Mouse (Mus musculus) bone marrow macrophage, adult 2 months (primary cell): Measurements from ENCODE around the gene Cox8b. TPM values are rescaled to one million over a fixed set of nuclear protein-coding genes. Genes with fewer than 3 reads are reported as not detected.

Source experiments
- H3K27ac ChIP-seq: 2 replicates; pipeline ENCODE4 v1.5.1; 2012; ENCODE audit warnings: low read depth, low read length; ENCODE audit not compliant: insufficient read depth
- H3K4me1 ChIP-seq: 2 replicates; pipeline ENCODE4 v1.6.1; 2012; ENCODE audit warnings: low read length; ENCODE audit not compliant: control insufficient read depth, insufficient read depth
- H3K4me3 ChIP-seq: 2 replicates; pipeline ENCODE4 v1.5.1; 2012; ENCODE audit warnings: mild to moderate bottlenecking, low read length, moderate library complexity; ENCODE audit not compliant: insufficient read depth
- CTCF ChIP-seq: IDR thresholded peaks from 2 replicates; pipeline ENCODE4 v1.5.1; 2012; ENCODE audit warnings: low read depth, mild to moderate bottlenecking, low read length, moderate library complexity
- POLR2A ChIP-seq: IDR thresholded peaks from 2 replicates; pipeline ENCODE4 v1.6.1; 2012; ENCODE audit warnings: mild to moderate bottlenecking, low read depth, low read length, borderline replicate concordance
- polyA plus RNA-seq: library from polyadenylated mRNA; stranded (reverse); fragments of >200 nt; gene quantifications from 2 replicates; pipeline ENCODE4 v1.2.4, GENCODE M21; 2012; ENCODE audit not compliant: missing spikeins, insufficient read depth, insufficient read length

The Cox8b gene
- polyA plus RNA-seq, 1 experiment = 2.2 TPM

DNA sequence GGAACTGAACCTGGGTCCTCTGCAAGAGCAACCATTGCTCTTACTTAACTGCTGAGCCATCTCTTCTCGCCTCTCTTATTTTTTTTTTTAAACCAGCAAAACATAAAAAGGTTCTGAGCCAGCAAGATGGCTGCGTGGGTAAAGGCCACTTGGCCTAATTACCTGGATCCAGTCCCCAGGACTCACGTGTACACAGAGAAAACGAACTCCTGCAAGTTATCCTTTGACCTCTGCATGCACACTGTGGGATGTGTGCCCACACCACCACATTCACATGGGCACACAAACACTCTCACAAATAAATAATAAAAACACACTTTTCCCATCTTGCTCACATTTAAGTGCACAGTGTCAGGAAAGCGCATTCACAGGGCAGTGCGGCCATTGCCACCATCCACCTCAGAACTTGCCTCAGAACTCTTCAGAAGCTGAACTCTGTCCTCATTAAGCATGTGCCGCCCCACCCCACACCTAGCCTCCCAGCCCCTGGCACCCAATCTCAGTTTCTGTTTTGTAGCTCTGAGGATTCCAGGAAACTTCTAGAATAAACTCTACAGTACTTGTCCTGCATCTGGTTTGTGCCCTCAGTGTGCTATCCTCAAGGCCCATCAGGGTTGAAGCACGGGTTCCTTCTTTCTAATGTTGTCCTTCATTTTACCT lies 13.9 kb upstream of the Cox8b start:
- Histone ChIP-seq H3K4me3 (no peak overlapping the region), H3K4me1 (peaks cover 12% of the 10 kb centered on the region), H3K27ac (no peak overlapping the region)
- no peak for TF ChIP-seq CTCF
- TF ChIP-seq POLR2A = no peak

DNA sequence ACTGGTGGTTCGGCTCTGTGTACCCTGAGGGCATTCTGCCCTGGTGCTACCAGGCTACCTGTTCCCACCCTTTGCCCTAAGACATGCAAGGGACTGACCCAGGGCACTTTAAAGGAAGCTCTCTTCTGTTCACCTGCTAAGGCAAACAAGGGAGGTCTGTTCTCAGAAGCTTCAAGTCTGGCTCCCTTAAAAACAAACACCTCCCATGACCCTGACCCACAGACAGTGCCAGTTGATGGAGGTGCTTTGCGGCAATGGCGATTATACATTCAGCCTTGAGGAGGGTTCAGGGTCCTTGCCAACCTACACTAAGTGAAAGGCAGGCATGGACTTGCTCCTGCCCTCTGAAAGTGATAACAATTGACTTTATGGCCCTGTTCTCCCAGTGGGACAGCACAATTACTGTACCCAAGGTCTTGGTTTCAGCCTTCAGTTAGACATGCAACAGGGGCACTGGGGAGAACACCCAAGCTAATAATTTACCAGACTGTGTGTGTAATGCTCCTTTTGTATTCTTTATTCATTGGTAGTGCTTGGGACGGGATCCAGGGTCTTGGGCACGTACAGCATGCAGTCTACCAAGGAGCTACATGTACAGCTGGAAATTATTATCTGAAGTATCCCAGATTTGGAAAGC lies 12.7 kb upstream of the Cox8b start:
- Histone ChIP-seq H3K27ac (no peak overlapping the region), H3K4me1 (peaks cover 10% of the 10 kb centered on the region), H3K4me3 (no peak overlapping the region)
- TF ChIP-seq POLR2A = no peak
- TF ChIP-seq CTCF = no peak

DNA sequence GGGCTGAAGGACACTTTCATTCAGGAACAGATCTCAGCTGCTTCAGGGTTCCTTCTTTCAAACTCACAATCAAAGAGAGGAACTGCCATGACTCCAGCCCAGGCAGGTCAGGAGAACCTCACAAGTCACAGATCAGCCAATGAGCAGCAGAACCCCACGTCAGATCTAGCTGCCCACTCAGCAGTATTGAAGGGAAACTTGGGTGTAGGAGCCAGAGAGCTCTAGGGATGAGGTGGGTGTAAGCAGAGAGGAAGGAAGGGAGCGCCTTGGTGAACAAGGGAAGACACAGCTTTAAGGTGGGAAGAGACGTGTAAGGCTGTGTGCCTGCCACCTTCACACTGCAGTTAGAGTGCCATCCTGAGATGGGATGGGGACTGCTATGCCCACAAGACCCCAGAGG lies 12.0 kb upstream of the Cox8b start:
- H3K4me3 ChIP-seq = no peak overlapping the region
- no peak for TF ChIP-seq POLR2A
- TF ChIP-seq CTCF = no peak
- peaks cover 10% of the 10 kb centered on the region for H3K4me1 ChIP-seq
- no peak overlapping the region for H3K27ac ChIP-seq

- H3K4me3 ChIP-seq = peak overlapping the region; percentile 51
- no peak overlapping the region for H3K27ac ChIP-seq
- peak; percentile 68 for TF ChIP-seq CTCF
- TF ChIP-seq POLR2A = no peak
- peaks cover 8% of the 10 kb centered on the region for H3K4me1 ChIP-seq
Observed at GRCm38 (mm10) chr7:140908634-140909107, 8.4 kb upstream of the Cox8b start.

DNA sequence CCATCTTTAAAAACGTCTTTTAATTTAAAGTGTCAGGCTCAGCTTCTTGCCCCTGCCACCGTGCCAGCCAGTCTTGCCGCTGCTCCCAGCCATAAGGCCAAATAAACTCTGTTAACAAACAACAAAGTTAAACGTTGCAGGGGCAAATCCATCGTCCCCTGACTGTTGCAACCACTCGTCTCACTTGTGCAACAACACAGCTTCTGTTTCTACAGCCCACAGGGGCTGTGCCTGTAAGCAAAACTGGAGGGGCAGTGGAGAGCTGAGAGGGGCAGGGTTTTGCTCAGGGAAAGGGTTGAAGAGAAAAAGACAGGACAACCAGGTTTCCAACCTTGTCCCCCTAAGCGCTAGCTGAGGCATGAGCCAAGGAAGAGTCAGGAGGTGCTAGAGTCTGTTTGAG lies 7.9 kb upstream of the Cox8b start:
- peaks cover 8% of the 10 kb centered on the region for H3K4me1 ChIP-seq
- TF ChIP-seq CTCF (no peak), POLR2A (no peak)
- H3K4me3 ChIP-seq = no peak overlapping the region
- no peak overlapping the region for H3K27ac ChIP-seq

DNA sequence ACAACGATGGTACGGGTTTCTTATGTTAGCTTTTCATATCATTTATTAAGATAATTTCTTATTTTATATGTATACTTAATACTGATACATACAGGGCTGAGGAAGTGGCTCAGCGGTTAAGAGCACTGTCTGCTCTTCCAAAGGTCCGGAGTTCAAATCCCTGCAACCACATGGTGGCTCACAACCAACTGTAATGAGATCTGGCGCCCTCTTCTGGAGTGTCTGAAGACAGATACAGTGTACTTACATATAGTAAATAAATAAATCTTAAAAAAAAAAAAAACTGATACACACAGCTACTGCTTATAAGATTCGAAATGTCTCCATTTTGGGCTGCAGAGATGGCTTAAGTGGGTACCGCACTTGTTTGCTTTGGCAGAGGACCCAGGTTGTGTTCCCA lies 7.5 kb upstream of the Cox8b start:
- peaks cover 7% of the 10 kb centered on the region for H3K4me1 ChIP-seq
- no peak overlapping the region for H3K4me3 ChIP-seq
- TF ChIP-seq CTCF (no peak), POLR2A (no peak)
- no peak overlapping the region for H3K27ac ChIP-seq

DNA sequence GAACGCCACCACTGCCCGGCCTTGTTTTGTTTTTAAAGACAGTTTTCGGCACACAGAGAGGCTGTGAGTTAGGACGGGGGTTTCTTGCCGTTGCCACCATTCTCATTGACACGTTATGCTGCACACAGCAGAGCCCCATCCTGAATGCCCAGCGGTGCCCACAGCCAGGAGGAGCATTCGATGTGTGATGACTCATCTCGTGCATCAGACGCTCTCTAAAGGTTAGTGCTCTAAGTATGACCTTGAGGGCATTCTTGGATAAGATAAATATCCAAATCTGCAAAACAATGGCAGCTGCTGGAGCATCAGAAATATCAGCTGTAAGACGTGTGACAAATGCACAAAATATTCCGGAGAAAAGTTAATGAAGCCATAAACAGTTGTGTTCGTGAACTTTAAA lies 6.9 kb upstream of the Cox8b start:
- Histone ChIP-seq H3K27ac (no peak overlapping the region), H3K4me3 (no peak overlapping the region), H3K4me1 (peaks cover 3% of the 10 kb centered on the region; the same call in 1 of the 2 replicates)
- TF ChIP-seq POLR2A (no peak), CTCF (no peak)

GRCm38 (mm10) chr7:140905642-140906081 lies 5.4 kb upstream of the Cox8b start:
- Histone ChIP-seq H3K4me1 (peaks cover 3% of the 10 kb centered on the region; the same call in 1 of the 2 replicates), H3K4me3 (no peak overlapping the region), H3K27ac (no peak overlapping the region)
- no peak for TF ChIP-seq POLR2A
- no peak for TF ChIP-seq CTCF

GRCm38 (mm10) chr7:140903212-140903611 lies 3.0 kb upstream of the Cox8b start:
- no peak overlapping the region for H3K4me3 ChIP-seq
- peak; percentile 98 for TF ChIP-seq CTCF
- no peak for TF ChIP-seq POLR2A
- no peak overlapping the region for H3K27ac ChIP-seq
- no peaks in the 10 kb centered on the region for H3K4me1 ChIP-seq

DNA sequence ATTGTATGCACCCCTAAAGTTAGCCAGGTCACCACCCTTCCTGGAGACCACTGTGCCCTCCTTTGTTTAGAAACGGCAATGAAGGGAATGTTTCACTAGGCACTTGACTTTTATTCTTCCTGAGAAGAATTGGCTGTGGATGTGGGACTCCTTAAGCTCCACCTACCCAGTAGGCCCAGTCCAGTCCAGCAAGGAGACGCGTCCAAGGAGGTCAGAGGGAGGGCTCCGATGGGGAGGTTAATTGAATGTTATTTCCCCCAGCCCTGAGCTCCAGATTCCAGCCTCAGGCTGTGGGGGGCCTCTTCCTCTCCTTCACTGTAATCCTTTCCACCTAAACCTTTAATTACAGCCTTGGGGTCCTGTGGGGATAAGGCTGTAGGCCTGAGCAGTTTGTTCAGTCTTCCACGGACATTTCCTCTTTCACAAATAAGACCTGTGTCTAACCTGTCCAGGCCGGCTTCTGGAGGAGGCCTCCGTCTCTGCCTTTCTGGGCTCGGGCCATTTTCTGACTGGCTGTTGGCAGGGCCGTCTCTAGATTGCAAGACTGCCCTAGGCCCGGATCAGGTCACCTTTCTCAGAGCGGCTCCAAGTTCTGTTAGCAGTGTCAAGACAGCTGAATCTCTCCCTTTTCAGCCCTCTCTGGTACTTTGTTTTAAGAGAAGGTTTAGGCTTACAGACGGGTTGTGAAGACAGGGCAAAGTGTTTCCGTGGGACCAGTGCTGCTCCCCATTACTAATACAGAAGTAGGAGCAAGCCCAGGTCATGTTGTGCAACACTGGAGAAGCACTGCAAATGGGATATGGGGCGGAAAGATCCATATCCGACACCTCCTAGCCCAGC lies 2.0 kb upstream of the Cox8b start:
- no peaks in the 10 kb centered on the region for H3K4me1 ChIP-seq
- no peak for TF ChIP-seq CTCF
- no peak for TF ChIP-seq POLR2A
- H3K27ac ChIP-seq = no peak overlapping the region
- H3K4me3 ChIP-seq = no peak overlapping the region
